Mouse (Mus musculus) liver, embryonic 15.5 days (tissue): ENCODE data around the gene Cox19. TPM values are rescaled to one million over a fixed set of nuclear protein-coding genes. Genes with fewer than 3 reads are reported as not detected.

Source experiments
- ATAC-seq: fragments of 200-750 bp; cut with Nextera tagmentation; 2 replicates; pipeline ENCODE4 v1.8.0; 2017; ENCODE audit warnings: moderate number of reproducible peaks, mild to moderate bottlenecking, moderate library complexity; ENCODE audit not compliant: insufficient read depth
- H3K27ac ChIP-seq: fragments of 300-500 bp; sonication (generic); replicated peaks from 2 replicates; pipeline ENCODE4 v1.5.1; 2015; ENCODE audit warnings: mild to moderate bottlenecking, inconsistent platforms
- H3K27me3 ChIP-seq: fragments of 300-500 bp; sonication (generic); 2 replicates; pipeline ENCODE4 v1.6.1; 2015; ENCODE audit warnings: mild to moderate bottlenecking, inconsistent platforms
- H3K36me3 ChIP-seq: fragments of 300-500 bp; sonication (generic); replicated peaks from 2 replicates; pipeline ENCODE4 v1.6.1; 2015; ENCODE audit warnings: moderate library complexity, mild to moderate bottlenecking, inconsistent platforms
- H3K4me1 ChIP-seq: fragments of 300-500 bp; sonication (generic); replicated peaks from 2 replicates; pipeline ENCODE4 v1.6.1; 2015; ENCODE audit warnings: inconsistent platforms
- H3K4me2 ChIP-seq: fragments of 300-500 bp; sonication (generic); 2 replicates; pipeline ENCODE4 v1.6.1; 2015; ENCODE audit warnings: moderate library complexity, mild to moderate bottlenecking, inconsistent platforms
- H3K4me3 ChIP-seq: fragments of 300-500 bp; sonication (generic); replicated peaks from 2 replicates; pipeline ENCODE4 v1.5.1; 2015; ENCODE audit warnings: mild to moderate bottlenecking, inconsistent platforms
- H3K9ac ChIP-seq: fragments of 300-500 bp; sonication (generic); 2 replicates; pipeline ENCODE4 v1.6.1; 2015; ENCODE audit warnings: moderate library complexity, mild to moderate bottlenecking, inconsistent platforms
- H3K9me3 ChIP-seq: fragments of 300-500 bp; sonication (generic); replicated peaks from 2 replicates; pipeline ENCODE4 v1.6.1; 2016; ENCODE audit warnings: inconsistent platforms
- WGBS: fragments of 180-500 bp; shearing (Covaris S2); methylation state at CpG from one replicate; pipeline ENCODE4 v1.1.7; 2015; ENCODE audit warnings: mixed read lengths; ENCODE audit not compliant: insufficient replicate concordance; 5-methylcytosine and 5-hydroxymethylcytosine counted together
- polyA plus RNA-seq: library from polyadenylated mRNA; unstranded; fragments of >200 nt; fragmentation: Nextera tagmentation; extraction: Ambion mirVana; gene quantifications from 2 replicates; pipeline ENCODE4 v1.2.1, GENCODE M21; 2015

Gene Cox19
- polyA plus RNA-seq, 1 experiment from 2014 or later: 49.3 TPM

DNA sequence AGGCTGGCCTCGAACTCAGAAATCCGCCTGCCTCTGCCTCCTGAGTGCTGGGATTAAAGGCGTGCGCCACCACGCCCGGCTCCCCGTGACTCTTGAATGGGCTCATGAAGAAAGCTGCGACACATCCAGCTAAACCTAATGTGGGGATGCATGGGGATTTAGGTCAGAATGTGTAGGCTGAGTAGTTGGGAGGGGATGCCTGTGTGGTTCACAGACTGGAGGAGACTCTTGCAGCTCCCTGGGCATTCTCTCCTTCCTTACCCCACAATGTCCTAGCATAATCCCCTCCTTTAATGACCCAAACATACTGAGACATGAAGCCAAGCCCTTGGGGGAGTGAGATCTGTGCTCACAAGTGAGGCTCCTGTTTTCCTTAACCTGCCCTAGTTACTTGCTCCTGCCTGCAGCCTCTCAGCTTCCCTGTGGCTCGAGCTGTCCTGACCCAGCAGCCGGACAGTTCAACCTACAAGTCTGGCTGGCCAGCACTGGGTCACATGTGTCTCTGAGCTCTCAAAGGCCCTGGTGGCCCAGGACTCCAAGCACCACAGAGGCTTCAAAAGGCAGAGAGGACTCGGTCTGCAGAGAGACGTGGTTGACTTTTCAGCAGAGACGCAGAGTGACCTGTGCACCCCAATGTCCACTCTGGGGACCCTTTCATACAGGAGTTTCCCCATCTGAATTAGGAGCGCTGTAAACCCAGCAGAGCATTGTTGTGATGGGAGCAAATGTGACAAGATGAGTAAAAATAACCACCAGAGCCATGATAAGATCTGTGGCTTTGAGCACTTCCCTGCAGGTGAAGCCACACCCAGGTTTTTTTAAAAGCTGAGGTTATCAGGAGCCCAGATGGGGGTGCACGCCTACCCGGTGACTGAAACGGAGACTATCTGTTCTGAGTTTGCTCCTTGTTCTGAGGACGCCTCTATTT lies 30.6 kb upstream of the Cox19 start:
- H3K4me1 ChIP-seq: peaks cover 92% of the 10 kb centered on the region

DNA sequence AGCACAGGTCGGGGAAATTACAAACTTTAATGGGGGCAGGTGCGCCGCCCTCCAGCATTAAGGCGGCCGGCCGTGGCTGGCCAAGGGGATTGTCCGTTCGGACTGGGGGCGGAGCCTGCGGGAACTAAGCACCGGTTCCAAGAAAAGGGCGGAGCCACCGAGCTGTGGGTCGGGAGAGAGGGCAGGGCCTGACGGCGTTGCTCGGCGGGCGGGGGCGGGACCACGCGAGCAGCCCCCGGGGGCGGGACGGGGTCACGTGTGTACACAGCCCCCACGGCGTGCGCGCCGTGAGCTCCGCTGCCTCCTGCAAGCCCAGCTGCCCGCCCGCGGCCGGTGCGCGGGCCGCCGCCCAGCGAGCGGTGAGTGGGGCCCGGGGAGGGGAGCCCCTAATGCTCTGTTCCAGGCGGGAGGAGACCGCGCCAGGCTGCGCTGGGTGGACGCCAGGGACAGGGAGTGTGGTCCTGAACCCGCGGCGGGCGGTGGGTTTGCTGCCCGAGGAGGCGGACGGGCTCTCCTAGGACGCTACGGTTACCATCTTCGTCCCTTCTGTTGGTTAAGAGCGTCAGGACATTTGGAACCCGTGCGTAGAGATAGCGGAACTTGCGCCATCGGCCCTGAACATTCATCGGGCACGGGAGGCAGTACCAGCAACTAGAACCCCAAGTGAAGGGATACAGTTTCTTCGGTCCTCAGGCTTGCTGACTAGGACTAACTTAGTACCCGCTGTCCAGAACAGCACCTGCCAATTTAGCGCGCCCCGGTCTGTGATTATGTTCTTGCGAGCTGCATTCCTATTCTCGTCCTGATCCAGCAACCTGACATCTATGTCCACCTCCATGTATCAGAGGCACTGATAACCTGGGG lies 29.4 kb upstream of the Cox19 start:
- no peaks in the 10 kb centered on the region for H3K9me3 ChIP-seq
- peak; percentile 71 for ATAC-seq
- H3K4me3 ChIP-seq: peak overlapping the region; percentile 91
- under 1% methylated on average over 73 of the region's 73 CpGs for WGBS
- peak overlapping the region; percentile 100 for H3K27ac ChIP-seq
- peaks cover 17% of the 10 kb centered on the region for H3K36me3 ChIP-seq
- no peaks in the 10 kb centered on the region for H3K27me3 ChIP-seq
- peak overlapping the region; percentile 94 for H3K4me2 ChIP-seq
- H3K4me1 ChIP-seq: peaks cover 92% of the 10 kb centered on the region
- peak overlapping the region; percentile 90 for H3K9ac ChIP-seq

More for the DNA sequence above, 30.6 kb upstream of the Cox19 start:
- H3K27ac ChIP-seq: peak overlapping the region; percentile 100
- 17% methylated on average over 18 of the region's 18 CpGs for WGBS
- no peaks in the 10 kb centered on the region for H3K27me3 ChIP-seq
- H3K9me3 ChIP-seq: no peaks in the 10 kb centered on the region
- peak overlapping the region; percentile 90 for H3K9ac ChIP-seq
- peak; percentile 58 for ATAC-seq
- peak overlapping the region; percentile 91 for H3K4me3 ChIP-seq
- peak overlapping the region; percentile 94 for H3K4me2 ChIP-seq
- peaks cover 26% of the 10 kb centered on the region for H3K36me3 ChIP-seq

DNA sequence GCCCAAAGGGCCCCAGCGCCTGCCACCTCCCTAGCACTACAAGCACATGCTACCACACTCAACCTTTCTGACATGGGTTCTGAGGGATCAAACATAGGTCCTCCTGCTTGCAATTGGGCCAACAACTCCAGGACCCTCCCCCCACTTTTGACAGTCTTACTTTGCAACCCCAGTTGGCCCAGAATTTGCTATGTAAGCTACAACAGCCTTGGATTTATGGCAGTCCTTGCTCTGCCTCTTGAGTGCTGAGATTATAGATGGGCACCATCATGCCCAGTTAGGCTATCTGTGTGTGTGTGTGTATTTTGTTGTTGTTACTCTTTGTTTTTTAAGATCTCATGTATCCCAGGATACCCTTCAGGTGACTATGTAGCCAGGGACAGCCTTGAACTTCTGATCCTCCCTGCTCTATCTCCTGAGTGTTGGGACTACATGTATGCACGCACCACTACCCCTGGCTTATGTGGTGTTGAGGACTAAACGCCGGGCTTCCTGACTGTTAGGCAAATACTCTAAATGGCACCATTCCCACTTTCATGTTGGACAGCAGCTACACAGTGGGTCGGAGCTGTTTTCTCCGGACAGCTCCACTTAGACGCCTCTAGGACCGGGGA lies 28.7 kb upstream of the Cox19 start:
- ATAC-seq: peak; percentile 1; the same call in 1 of the 2 replicates
- Histone ChIP-seq H3K36me3 (peaks cover 10% of the 10 kb centered on the region), H3K9ac (peak overlapping the region; percentile 90), H3K4me2 (peak overlapping the region; percentile 94), H3K9me3 (no peaks in the 10 kb centered on the region), H3K4me1 (peaks cover 92% of the 10 kb centered on the region), H3K4me3 (peak overlapping the region; percentile 91), H3K27me3 (no peaks in the 10 kb centered on the region), H3K27ac (peak overlapping the region; percentile 100)
- 5% methylated on average over 8 of the region's 8 CpGs for WGBS

DNA sequence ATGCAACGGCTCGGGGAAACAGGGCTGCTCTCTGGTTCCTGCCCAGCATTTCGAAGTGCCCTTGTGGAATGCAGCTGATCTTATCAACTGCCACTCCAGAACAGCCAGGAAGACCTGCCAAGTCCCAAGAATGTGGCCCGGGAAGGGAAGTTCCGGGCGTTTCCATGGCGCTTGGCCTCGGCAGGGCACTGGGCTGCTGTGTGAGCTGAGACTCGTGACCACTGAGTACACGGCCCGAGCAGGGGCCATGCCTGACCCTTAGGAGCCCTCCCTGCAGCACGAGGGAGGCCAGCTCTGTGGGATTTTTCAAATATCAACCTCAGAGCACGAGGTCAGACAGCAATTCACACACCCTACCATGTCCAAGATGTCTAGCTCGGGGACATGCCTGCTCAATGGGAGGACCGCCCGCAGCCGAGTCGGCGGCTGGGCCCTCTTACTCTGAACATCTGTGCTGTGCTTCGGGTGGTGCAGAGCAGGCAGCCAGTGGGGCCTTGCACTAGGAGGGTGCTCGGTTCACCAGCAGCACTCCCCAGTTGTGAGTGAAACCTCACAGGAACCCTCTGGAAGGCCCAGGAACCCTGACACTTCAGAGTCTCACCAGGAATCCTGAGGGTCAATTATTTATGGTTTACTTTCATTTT lies 27.9 kb upstream of the Cox19 start:
- no peaks in the 10 kb centered on the region for H3K9me3 ChIP-seq
- H3K36me3 ChIP-seq: peaks cover 3% of the 10 kb centered on the region; the same call in 1 of the 2 replicates
- peak overlapping the region; percentile 91 for H3K4me3 ChIP-seq
- ATAC-seq: no peak
- H3K9ac ChIP-seq: peak overlapping the region; percentile 90
- H3K27ac ChIP-seq: peak overlapping the region; percentile 100
- H3K27me3 ChIP-seq: no peaks in the 10 kb centered on the region
- 15% methylated on average over 21 of the region's 21 CpGs for WGBS
- peaks cover 92% of the 10 kb centered on the region for H3K4me1 ChIP-seq
- H3K4me2 ChIP-seq: peak overlapping the region; percentile 94

DNA sequence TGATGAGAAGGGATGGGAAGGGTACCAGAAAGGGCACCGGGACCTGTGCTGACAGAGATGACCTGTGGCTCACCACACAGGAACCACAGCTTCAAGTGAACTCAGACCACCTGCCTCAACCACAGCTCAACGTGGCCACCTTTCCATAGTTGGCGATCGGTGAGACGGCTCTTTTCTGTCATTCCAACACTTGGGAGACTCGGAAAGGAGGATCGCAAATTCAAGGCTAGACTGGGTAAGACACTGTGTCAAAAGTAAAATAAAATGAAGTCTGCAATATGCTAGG lies 27.0 kb upstream of the Cox19 start:
- Histone ChIP-seq H3K27ac (peak overlapping the region; percentile 100), H3K4me1 (peaks cover 92% of the 10 kb centered on the region), H3K9ac (peak overlapping the region; percentile 21; the same call in 1 of the 2 replicates), H3K4me3 (no peak overlapping the region; the same call in 1 of the 2 replicates), H3K36me3 (no peaks in the 10 kb centered on the region), H3K27me3 (no peaks in the 10 kb centered on the region), H3K4me2 (peak overlapping the region; percentile 47; the same call in 1 of the 2 replicates), H3K9me3 (no peaks in the 10 kb centered on the region)
- WGBS: 55% methylated on average over 7 of the region's 7 CpGs
- ATAC-seq: no peak

DNA sequence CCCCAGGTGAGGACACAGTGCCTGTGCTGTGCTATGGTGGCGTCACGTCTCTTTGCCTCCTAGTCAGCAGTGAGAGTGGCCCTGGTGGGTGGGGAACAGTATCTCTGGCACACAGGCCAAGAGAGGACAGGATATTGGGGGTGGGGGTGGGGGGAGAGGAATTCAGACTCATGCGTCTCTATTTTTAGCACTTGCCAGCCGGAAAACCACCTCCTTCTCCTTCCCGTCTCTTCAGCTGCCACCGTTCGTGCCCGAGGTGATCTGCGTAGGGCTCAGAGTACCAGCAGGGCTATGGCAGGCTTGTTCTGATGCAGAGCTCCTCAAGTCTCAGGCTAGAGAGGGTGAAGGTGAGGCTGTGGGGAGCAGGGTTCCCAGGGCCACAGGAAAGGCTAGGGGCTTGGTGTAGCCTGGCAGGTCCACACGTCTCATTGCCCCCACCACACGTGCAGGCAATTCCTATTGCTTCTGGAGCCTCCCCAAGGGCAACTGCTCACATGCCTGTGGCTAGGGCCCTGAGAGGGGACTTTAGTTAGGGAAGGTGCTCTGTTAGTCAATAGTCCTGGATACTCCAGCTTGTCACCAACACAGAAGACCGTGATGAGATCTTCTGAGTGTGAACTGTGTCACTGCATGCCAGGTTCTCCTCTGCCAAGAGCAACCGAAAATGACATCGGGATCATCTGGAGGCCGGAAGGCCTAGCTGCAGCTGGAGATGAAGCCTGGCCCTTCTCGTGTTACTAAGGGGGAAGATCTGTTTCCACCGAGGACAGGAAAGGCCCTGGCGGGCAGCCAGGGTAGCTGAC lies 26.5 kb upstream of the Cox19 start, which contains the start of gene Gpr146:
TSS of gene Gpr146 (plus strand) at position 230 of the 803 bp plus-strand sequence.
- H3K27me3 ChIP-seq: no peaks in the 10 kb centered on the region
- no peak within 1 kb of the TSS; the same call in 1 of the 2 replicates for H3K4me3 ChIP-seq
- peak within 1 kb of the TSS; percentile 36; the same call in 1 of the 2 replicates for H3K9ac ChIP-seq
- H3K4me1 ChIP-seq: peaks cover 92% of the 10 kb centered on the region
- no peaks in the 10 kb centered on the region for H3K9me3 ChIP-seq
- peak within 1 kb of the TSS; percentile 94 for H3K4me2 ChIP-seq
- no peaks in the 10 kb centered on the region for H3K36me3 ChIP-seq
- peak within 1 kb of the TSS; percentile 100 for H3K27ac ChIP-seq
- ATAC-seq: peak; percentile 5; the same call in 1 of the 2 replicates
- WGBS: 16% methylated on average over 18 of the region's 18 CpGs

DNA sequence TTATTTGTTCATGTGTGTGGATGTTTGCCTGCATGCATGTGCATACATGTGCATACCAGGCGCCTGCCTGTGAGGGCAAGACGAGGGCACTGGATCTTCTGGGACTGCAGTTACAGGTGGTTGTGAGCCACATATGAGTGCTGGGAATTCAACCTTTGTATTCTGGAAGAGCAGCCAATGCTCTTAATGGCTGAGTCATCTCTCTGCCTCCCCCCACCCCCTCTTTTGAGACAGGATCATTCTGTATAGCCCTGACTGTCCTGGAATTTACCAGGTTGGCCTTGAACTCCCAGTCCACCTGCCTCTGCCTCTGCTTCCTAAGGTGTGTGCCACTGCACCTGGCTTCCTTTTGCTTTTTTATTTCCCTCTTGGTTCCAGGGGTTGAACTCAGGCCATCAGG lies 23.6 kb upstream of the Cox19 start:
- WGBS: 68% methylated on average over 2 of the region's 2 CpGs
- H3K36me3 ChIP-seq: no peaks in the 10 kb centered on the region
- H3K9ac ChIP-seq: no peak overlapping the region
- ATAC-seq: no peak
- no peaks in the 10 kb centered on the region for H3K9me3 ChIP-seq
- H3K27me3 ChIP-seq: no peaks in the 10 kb centered on the region
- H3K4me1 ChIP-seq: peaks cover 99% of the 10 kb centered on the region
- H3K4me3 ChIP-seq: no peak overlapping the region
- no peak overlapping the region; the same call in 1 of the 2 replicates for H3K27ac ChIP-seq
- H3K4me2 ChIP-seq: no peak overlapping the region

DNA sequence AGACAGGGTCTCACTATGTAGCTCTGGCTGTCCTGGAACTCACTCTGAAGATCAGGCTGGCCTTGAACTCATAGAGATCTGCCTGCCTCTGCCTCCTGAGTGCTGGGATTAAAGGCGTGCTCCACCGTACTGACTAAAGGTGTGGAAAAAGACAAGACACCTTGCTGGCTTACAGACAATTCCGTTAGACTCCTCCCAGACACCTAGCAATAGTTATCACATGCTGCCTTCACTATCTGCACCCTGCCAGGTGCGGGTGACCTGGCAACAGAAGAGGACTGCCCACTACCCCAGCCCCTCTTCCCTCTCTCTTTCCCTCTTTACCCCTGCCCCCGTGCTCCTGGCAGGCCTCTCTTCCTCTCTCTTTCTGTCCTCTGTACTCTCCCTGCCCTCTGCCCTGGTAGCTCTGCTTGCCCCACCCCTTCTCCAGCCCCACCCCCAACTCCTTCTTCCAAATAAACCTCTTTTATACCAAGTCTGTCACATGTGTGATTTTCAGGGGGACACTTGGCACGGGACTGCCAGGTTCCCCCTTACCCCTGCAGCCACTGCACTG lies 22.7 kb upstream of the Cox19 start:
- no peak for ATAC-seq
- no peaks in the 10 kb centered on the region for H3K9me3 ChIP-seq
- peaks cover 98% of the 10 kb centered on the region for H3K4me1 ChIP-seq
- H3K36me3 ChIP-seq: no peaks in the 10 kb centered on the region
- no peak overlapping the region for H3K4me3 ChIP-seq
- no peak overlapping the region for H3K4me2 ChIP-seq
- no peaks in the 10 kb centered on the region for H3K27me3 ChIP-seq
- H3K27ac ChIP-seq: no peak overlapping the region
- no peak overlapping the region for H3K9ac ChIP-seq
- 40% methylated on average over 6 of the region's 6 CpGs for WGBS

DNA sequence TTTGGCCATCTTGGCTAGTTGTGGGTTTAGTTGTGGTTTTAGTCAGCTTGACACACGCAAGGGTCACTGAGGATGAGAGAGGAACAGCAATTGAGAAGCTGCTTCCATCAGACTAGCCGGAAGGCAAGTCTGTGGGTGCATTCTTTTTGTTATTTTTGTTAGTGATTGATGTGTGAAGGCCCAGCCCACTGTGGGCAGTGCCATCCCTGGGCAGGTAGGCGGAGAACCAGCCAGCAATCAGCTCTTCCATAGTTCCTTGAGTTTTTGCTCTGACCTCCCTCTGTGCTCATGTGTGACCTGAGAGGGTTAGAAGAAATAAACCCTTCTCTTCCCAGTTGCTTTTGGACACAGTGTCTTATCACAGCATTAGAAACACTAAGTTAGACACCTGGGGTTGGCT lies 21.9 kb upstream of the Cox19 start:
- no peak overlapping the region for H3K9ac ChIP-seq
- 55% methylated on average over 3 of the region's 3 CpGs for WGBS
- peaks cover 98% of the 10 kb centered on the region for H3K4me1 ChIP-seq
- H3K4me2 ChIP-seq: no peak overlapping the region
- H3K27me3 ChIP-seq: no peaks in the 10 kb centered on the region
- no peak overlapping the region for H3K4me3 ChIP-seq
- H3K27ac ChIP-seq: peak overlapping the region; percentile 92
- no peak for ATAC-seq
- no peaks in the 10 kb centered on the region for H3K36me3 ChIP-seq
- no peaks in the 10 kb centered on the region for H3K9me3 ChIP-seq
